Mouse (Mus musculus) heart, embryonic 13.5 days (tissue): ENCODE measurements around the gene Whamm. TPM values are rescaled to one million over a fixed set of nuclear protein-coding genes. Genes with fewer than 3 reads are reported as not detected.

Source experiments
- ATAC-seq: fragments of 200-750 bp; cut with Nextera tagmentation; 2 replicates; pipeline ENCODE4 v1.8.0; 2017; ENCODE audit warnings: moderate TSS enrichment; ENCODE audit not compliant: insufficient number of reproducible peaks, low FRiP score, low TSS enrichment; ENCODE audit errors: extremely low read depth
- H3K27ac ChIP-seq: fragments of 300-500 bp; sonication (generic); replicated peaks from 2 replicates; pipeline ENCODE4 v1.5.1; 2015; ENCODE audit warnings: moderate library complexity, mild to moderate bottlenecking, inconsistent platforms
- H3K27me3 ChIP-seq: fragments of 300-500 bp; sonication (generic); replicated peaks from 2 replicates; pipeline ENCODE4 v1.6.1; 2015; ENCODE audit warnings: mild to moderate bottlenecking, inconsistent platforms
- H3K36me3 ChIP-seq: fragments of 300-500 bp; sonication (generic); 2 replicates; pipeline ENCODE4 v1.6.1; 2015; ENCODE audit warnings: mild to moderate bottlenecking, inconsistent platforms
- H3K4me1 ChIP-seq: fragments of 300-500 bp; sonication (generic); 2 replicates; pipeline ENCODE4 v1.6.1; 2015; ENCODE audit warnings: inconsistent platforms
- H3K4me2 ChIP-seq: fragments of 300-500 bp; sonication (generic); 2 replicates; pipeline ENCODE4 v1.6.1; 2015; ENCODE audit warnings: inconsistent platforms, mild to moderate bottlenecking, moderate library complexity
- H3K4me3 ChIP-seq: fragments of 300-500 bp; sonication (generic); 2 replicates; pipeline ENCODE4 v1.5.1; 2015; ENCODE audit warnings: moderate library complexity, mild to moderate bottlenecking, inconsistent platforms
- H3K9ac ChIP-seq: fragments of 300-500 bp; sonication (generic); 2 replicates; pipeline ENCODE4 v1.6.1; 2015; ENCODE audit warnings: inconsistent platforms, mild to moderate bottlenecking, moderate library complexity
- H3K9me3 ChIP-seq: fragments of 300-500 bp; sonication (generic); 2 replicates; pipeline ENCODE4 v1.6.1; 2016; ENCODE audit warnings: inconsistent platforms
- WGBS: fragments of 180-500 bp; shearing (Covaris S2); methylation state at CpG from one replicate; pipeline ENCODE4 v1.1.7; 2015; ENCODE audit warnings: mixed read lengths; 5-methylcytosine and 5-hydroxymethylcytosine counted together
- polyA plus RNA-seq: library from polyadenylated mRNA; unstranded; fragments of >200 nt; fragmentation: Nextera tagmentation; extraction: Ambion mirVana; gene quantifications from 2 replicates; pipeline ENCODE4 v1.2.1, GENCODE M21; 2015

The Whamm gene
- polyA plus RNA-seq, 1 experiment from 2014 or later = 4.5 TPM

- H3K4me1 ChIP-seq = peaks cover 60% of the 10 kb centered on the region
- peak overlapping the region; percentile 55 for H3K4me3 ChIP-seq
- no peak for ATAC-seq
- no peaks in the 10 kb centered on the region for H3K9me3 ChIP-seq
- 43% methylated on average over 7 of the region's 7 CpGs for WGBS
- H3K36me3 ChIP-seq = no peaks in the 10 kb centered on the region
- H3K4me2 ChIP-seq = peak overlapping the region; percentile 72
- no peaks in the 10 kb centered on the region for H3K27me3 ChIP-seq
- H3K9ac ChIP-seq = peak overlapping the region; percentile 83
- peak overlapping the region; percentile 94 for H3K27ac ChIP-seq
These were observed 5.5 kb upstream of the Whamm start for GRCm38 (mm10) chr7:81565381-81566055.

- Histone ChIP-seq H3K4me3 (peak overlapping the region; percentile 55), H3K9ac (peak overlapping the region; percentile 83), H3K4me1 (peaks cover 56% of the 10 kb centered on the region), H3K36me3 (no peaks in the 10 kb centered on the region), H3K27me3 (no peaks in the 10 kb centered on the region), H3K27ac (peak overlapping the region; percentile 94), H3K9me3 (no peaks in the 10 kb centered on the region), H3K4me2 (peak overlapping the region; percentile 72)
- WGBS = 25% methylated on average over 4 of the region's 4 CpGs
- no peak for ATAC-seq
These were observed 4.7 kb upstream of the Whamm start for GRCm38 (mm10) chr7:81566332-81566731.

- Histone ChIP-seq H3K4me2 (peak within 1 kb of the TSS; percentile 72), H3K9me3 (no peaks in the 10 kb centered on the region), H3K27me3 (no peaks in the 10 kb centered on the region), H3K36me3 (no peaks in the 10 kb centered on the region), H3K9ac (peak within 1 kb of the TSS; percentile 83), H3K4me1 (peaks cover 54% of the 10 kb centered on the region), H3K27ac (peak within 1 kb of the TSS; percentile 94), H3K4me3 (peak within 1 kb of the TSS; percentile 55)
- 43% methylated on average over 9 of the region's 9 CpGs for WGBS
- peak; percentile 32; the same call in 1 of the 2 replicates for ATAC-seq
These were observed 4.2 kb upstream of the Whamm start, which contains the start of gene Fsd2 for GRCm38 (mm10) chr7:81566892-81567291. TSS of gene Fsd2 (minus strand) at chr7:81566944.

GRCm38 (mm10) chr7:81567396-81567795 lies 3.7 kb upstream of the Whamm start:
- no peak for ATAC-seq
- H3K27me3 ChIP-seq = no peaks in the 10 kb centered on the region
- peak overlapping the region; percentile 44 for H3K4me2 ChIP-seq
- no peaks in the 10 kb centered on the region for H3K36me3 ChIP-seq
- peaks cover 58% of the 10 kb centered on the region for H3K4me1 ChIP-seq
- H3K9ac ChIP-seq = peak overlapping the region; percentile 83
- H3K27ac ChIP-seq = peak overlapping the region; percentile 94
- 79% methylated on average over 5 of the region's 5 CpGs for WGBS
- no peak overlapping the region for H3K4me3 ChIP-seq
- no peaks in the 10 kb centered on the region for H3K9me3 ChIP-seq

GRCm38 (mm10) chr7:81569851-81570250 lies 1.2 kb upstream of the Whamm start:
- Histone ChIP-seq H3K4me1 (peaks cover 50% of the 10 kb centered on the region), H3K9me3 (no peaks in the 10 kb centered on the region), H3K27ac (peak overlapping the region; percentile 93), H3K36me3 (peaks cover 1% of the 10 kb centered on the region), H3K9ac (no peak overlapping the region), H3K4me3 (no peak overlapping the region), H3K27me3 (no peaks in the 10 kb centered on the region), H3K4me2 (no peak overlapping the region)
- WGBS = 90% methylated on average over 1 of the region's 1 CpGs
- no peak for ATAC-seq

GRCm38 (mm10) chr7:81570271-81570670 lies 795 bp upstream of the Whamm start:
- peaks cover 46% of the 10 kb centered on the region for H3K4me1 ChIP-seq
- ATAC-seq = no peak
- H3K36me3 ChIP-seq = peaks cover 6% of the 10 kb centered on the region
- no peak overlapping the region for H3K4me3 ChIP-seq
- H3K9ac ChIP-seq = 0 out of 2 replicates have a peak overlapping the region, but pooled peaks have one; percentile 33
- H3K27ac ChIP-seq = peak overlapping the region; percentile 93
- H3K4me2 ChIP-seq = 0 out of 2 replicates have a peak overlapping the region, but pooled peaks have one; percentile 85
- 82% methylated on average over 3 of the region's 3 CpGs for WGBS
- no peaks in the 10 kb centered on the region for H3K27me3 ChIP-seq
- H3K9me3 ChIP-seq = no peaks in the 10 kb centered on the region

GRCm38 (mm10) chr7:81570752-81571107 lies 336 bp upstream of the Whamm start:
- Histone ChIP-seq H3K36me3 (peaks cover 10% of the 10 kb centered on the region), H3K27ac (peak overlapping the region; percentile 93), H3K27me3 (no peaks in the 10 kb centered on the region), H3K4me1 (peaks cover 43% of the 10 kb centered on the region), H3K9ac (peak overlapping the region; percentile 33; the same call in 1 of the 2 replicates), H3K9me3 (no peaks in the 10 kb centered on the region), H3K4me2 (peak overlapping the region; percentile 85), H3K4me3 (peak overlapping the region; percentile 94)
- WGBS = 1% methylated on average over 5 of the region's 5 CpGs
- no peak for ATAC-seq

- H3K36me3 ChIP-seq = peaks cover 21% of the 10 kb centered on the region
- no peaks in the 10 kb centered on the region for H3K9me3 ChIP-seq
- no peak for ATAC-seq
- peak overlapping the region; percentile 93 for H3K27ac ChIP-seq
- WGBS = 13% methylated on average over 15 of the region's 15 CpGs
- peak overlapping the region; percentile 94 for H3K4me3 ChIP-seq
- H3K4me1 ChIP-seq = peaks cover 50% of the 10 kb centered on the region
- peak overlapping the region; percentile 93 for H3K9ac ChIP-seq
- H3K4me2 ChIP-seq = peak overlapping the region; percentile 85
- no peaks in the 10 kb centered on the region for H3K27me3 ChIP-seq
These were observed 925 bp downstream of the Whamm start for GRCm38 (mm10) chr7:81571941-81572441.

GRCm38 (mm10) chr7:81572610-81573268 lies 1.7 kb downstream of the Whamm start:
- no peaks in the 10 kb centered on the region for H3K27me3 ChIP-seq
- ATAC-seq = no peak
- H3K4me1 ChIP-seq = peaks cover 45% of the 10 kb centered on the region
- 49% methylated on average over 6 of the region's 6 CpGs for WGBS
- no peaks in the 10 kb centered on the region for H3K9me3 ChIP-seq
- H3K4me3 ChIP-seq = peak overlapping the region; percentile 94
- peaks cover 28% of the 10 kb centered on the region for H3K36me3 ChIP-seq
- H3K4me2 ChIP-seq = peak overlapping the region; percentile 85
- peak overlapping the region; percentile 93 for H3K27ac ChIP-seq
- H3K9ac ChIP-seq = peak overlapping the region; percentile 93

GRCm38 (mm10) chr7:81573397-81573796 lies 2.3 kb downstream of the Whamm start:
- H3K27me3 ChIP-seq = no peaks in the 10 kb centered on the region
- WGBS = 68% methylated on average over 6 of the region's 6 CpGs
- H3K4me3 ChIP-seq = peak overlapping the region; percentile 94
- no peak for ATAC-seq
- peaks cover 41% of the 10 kb centered on the region for H3K4me1 ChIP-seq
- H3K9me3 ChIP-seq = no peaks in the 10 kb centered on the region
- no peak overlapping the region for H3K27ac ChIP-seq
- H3K36me3 ChIP-seq = peaks cover 35% of the 10 kb centered on the region
- H3K4me2 ChIP-seq = peak overlapping the region; percentile 85
- H3K9ac ChIP-seq = no peak overlapping the region

GRCm38 (mm10) chr7:81573821-81574220 lies 2.8 kb downstream of the Whamm start:
- H3K9me3 ChIP-seq = no peaks in the 10 kb centered on the region
- no peak overlapping the region for H3K4me3 ChIP-seq
- WGBS = 91% methylated on average over 9 of the region's 9 CpGs
- H3K36me3 ChIP-seq = peaks cover 39% of the 10 kb centered on the region
- H3K9ac ChIP-seq = no peak overlapping the region
- no peak overlapping the region for H3K27ac ChIP-seq
- no peaks in the 10 kb centered on the region for H3K27me3 ChIP-seq
- no peak for ATAC-seq
- peak overlapping the region; percentile 85; the same call in 1 of the 2 replicates for H3K4me2 ChIP-seq
- peaks cover 41% of the 10 kb centered on the region for H3K4me1 ChIP-seq
